Mouse (Mus musculus): Measurements from ENCODE around the gene Fau.

- no peak for TF ChIP-seq CTCF (conservative IDR thresholded peaks at IDR 0.05; ENCODE audit: low read length)
- no peak for TF ChIP-seq POU5F1 (IDR thresholded peaks at IDR 0.05; ENCODE audit: borderline replicate concordance, low read length)
- no peak for TF ChIP-seq NANOG (IDR thresholded peaks at IDR 0.05; ENCODE audit: borderline replicate concordance, low read length)
Observed at GRCm38 (mm10) chr19:6058966-6059365, 1.3 kb downstream of the Fau start.

Data from E14TG2a.4 (cell line).